Mouse (Mus musculus) heart, embryonic 14.5 days (tissue): ENCODE measurements at regions not wholly inside any gene's neighbourhood (a gene's known extent, or its start where the extent isn't known, plus 50 kb on each side); places are given as distances from the start of the nearest gene placed in this dataset.

ENCODE experiments used
- ATAC-seq: fragments of 200-750 bp; cut with Nextera tagmentation; 2 replicates; pipeline ENCODE4 v1.8.0; 2017; ENCODE audit warnings: low read depth, moderate TSS enrichment; ENCODE audit not compliant: insufficient number of reproducible peaks, insufficient read depth, low FRiP score
- H3K27ac ChIP-seq, 2 experiments: fragments of 200-500 bp in 1 of 2; fragments of 300-500 bp in 1 of 2; sonication (generic) in 1 of 2; replicated peaks in 1 of 2; 2 replicates each; pipeline ENCODE4 v1.5.1; 2012 to 2014; ENCODE audit warnings: low read depth in 2 of 2, low read length in 2 of 2, control low read depth in 1 of 2, mild to moderate bottlenecking in 1 of 2, mixed read lengths in 1 of 2; ENCODE audit not compliant: control insufficient read depth in 1 of 2, insufficient read depth in 1 of 2
- H3K27me3 ChIP-seq: fragments of 300-500 bp; sonication (generic); 2 replicates; pipeline ENCODE4 v1.6.1; 2014; ENCODE audit warnings: mild to moderate bottlenecking, low read length, control low read depth; ENCODE audit not compliant: control insufficient read depth, insufficient read depth
- H3K36me3 ChIP-seq: fragments of 300-500 bp; sonication (generic); 2 replicates; pipeline ENCODE4 v1.6.1; 2014; ENCODE audit warnings: mild to moderate bottlenecking, control low read depth, low read length, mixed read lengths; ENCODE audit not compliant: control insufficient read depth, insufficient read depth
- H3K4me1 ChIP-seq, 2 experiments: fragments of 200-500 bp in 1 of 2; fragments of 300-500 bp in 1 of 2; sonication (generic) in 1 of 2; 2 replicates each; pipeline ENCODE4 v1.6.1; 2012 to 2014; ENCODE audit warnings: low read length in 2 of 2, control low read depth in 1 of 2, mixed read lengths in 1 of 2; ENCODE audit not compliant: control insufficient read depth in 2 of 2, insufficient read depth in 2 of 2
- H3K4me2 ChIP-seq: fragments of 300-500 bp; sonication (generic); 2 replicates; pipeline ENCODE4 v1.6.1; 2014; ENCODE audit warnings: mild to moderate bottlenecking, low read length
- H3K4me3 ChIP-seq, 2 experiments: fragments of 200-500 bp in 1 of 2; fragments of 300-500 bp in 1 of 2; sonication (generic) in 1 of 2; 2 replicates each; pipeline ENCODE4 v1.5.1; 2012 to 2014; ENCODE audit warnings: low read length in 2 of 2, mild to moderate bottlenecking in 2 of 2, control low read depth in 1 of 2, low read depth in 1 of 2, moderate library complexity in 1 of 2; ENCODE audit not compliant: control insufficient read depth in 1 of 2, insufficient read depth in 1 of 2
- H3K9ac ChIP-seq: fragments of 300-500 bp; sonication (generic); 2 replicates; pipeline ENCODE4 v1.6.1; 2014; ENCODE audit warnings: mild to moderate bottlenecking, low read length
- H3K9me3 ChIP-seq: fragments of 300-500 bp; sonication (generic); 2 replicates; pipeline ENCODE4 v1.6.1; 2016; ENCODE audit warnings: low read length, control low read depth; ENCODE audit not compliant: control insufficient read depth
- WGBS: fragments of 180-500 bp; shearing (Covaris S2); extraction: QIAGEN DNeasy Blood & Tissue Kit; methylation state at CpG from one replicate; pipeline ENCODE4 v1.1.7; 2014; 5-methylcytosine and 5-hydroxymethylcytosine counted together

DNA sequence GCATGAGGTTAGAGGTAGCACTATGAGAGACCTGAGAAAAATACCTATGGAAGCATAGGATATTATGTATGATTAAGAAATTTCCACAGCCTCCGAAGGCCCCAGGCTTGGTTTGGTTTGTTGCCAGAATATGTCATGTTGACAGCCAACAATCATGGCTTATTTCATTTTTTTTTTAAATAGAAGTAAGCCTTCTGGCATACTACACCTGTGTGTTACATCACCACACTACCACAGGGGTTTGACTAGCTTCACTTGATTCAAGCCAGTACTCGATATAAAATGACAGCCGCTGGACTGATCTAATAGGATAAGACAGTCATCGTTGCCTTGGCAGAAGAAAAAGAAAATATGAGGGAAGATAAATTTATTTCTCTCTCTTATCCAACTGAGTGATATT lies 232.6 kb upstream of the Erbb4 start:
- Histone ChIP-seq H3K4me3 (no peak overlapping the region), H3K9ac (no peak overlapping the region), H3K36me3 (no peaks in the 10 kb centered on the region), H3K9me3 (no peaks in the 10 kb centered on the region), H3K4me1 (no peaks in the 10 kb centered on the region), H3K4me2 (no peak overlapping the region), H3K27ac (no peak overlapping the region), H3K27me3 (no peaks in the 10 kb centered on the region)
- ATAC-seq = no peak
- WGBS = 90% methylated on average over 4 of the region's 4 CpGs

DNA sequence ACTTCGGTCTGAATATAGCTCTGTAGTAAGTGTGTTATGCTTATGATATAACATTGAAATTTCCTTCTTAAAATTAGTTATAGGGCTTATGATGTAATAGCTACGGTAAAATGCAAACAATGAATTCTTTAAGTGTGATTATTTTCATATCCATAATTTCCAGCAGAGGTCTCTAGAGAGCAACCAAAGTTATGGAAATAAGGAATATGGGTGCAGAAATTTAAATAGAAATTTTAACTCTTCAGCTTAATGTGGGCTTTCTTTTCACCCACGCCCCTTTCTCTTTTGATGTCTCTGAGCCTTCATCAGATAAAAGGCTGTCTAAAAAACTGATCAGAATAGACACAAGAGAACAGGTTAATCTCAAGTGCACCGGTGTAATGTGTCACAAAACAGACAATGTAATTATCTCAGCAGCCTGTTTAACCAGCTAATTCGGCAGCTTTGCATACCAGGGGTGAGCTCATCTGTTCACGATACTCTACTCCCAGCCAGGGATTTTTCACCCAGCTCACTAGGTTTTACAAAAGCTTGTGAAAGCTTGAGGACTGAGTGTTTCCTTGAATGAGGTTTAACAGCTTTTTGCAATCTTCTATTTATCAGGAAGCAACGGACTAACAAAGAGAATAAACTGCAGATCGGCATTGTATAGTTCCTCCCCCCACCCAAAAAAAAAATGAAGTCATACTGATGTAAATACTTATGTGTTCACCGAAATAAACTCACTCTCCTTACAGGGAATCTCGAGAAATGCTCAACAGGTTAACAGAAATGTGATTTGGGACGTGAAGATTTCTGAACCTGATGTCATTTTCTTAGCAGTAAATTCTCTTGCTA lies 223.8 kb upstream of the Erbb4 start:
- Histone ChIP-seq H3K9me3 (no peaks in the 10 kb centered on the region), H3K9ac (no peak overlapping the region), H3K27ac (no peak overlapping the region), H3K27me3 (no peaks in the 10 kb centered on the region), H3K36me3 (no peaks in the 10 kb centered on the region), H3K4me1 (no peaks in the 10 kb centered on the region), H3K4me3 (peak overlapping the region in 1 of 2 experiments; percentile 23; a peak in 1 of 4 replicates), H3K4me2 (peak overlapping the region; percentile 54)
- 41% methylated on average over 11 of the region's 11 CpGs for WGBS
- no peak for ATAC-seq

DNA sequence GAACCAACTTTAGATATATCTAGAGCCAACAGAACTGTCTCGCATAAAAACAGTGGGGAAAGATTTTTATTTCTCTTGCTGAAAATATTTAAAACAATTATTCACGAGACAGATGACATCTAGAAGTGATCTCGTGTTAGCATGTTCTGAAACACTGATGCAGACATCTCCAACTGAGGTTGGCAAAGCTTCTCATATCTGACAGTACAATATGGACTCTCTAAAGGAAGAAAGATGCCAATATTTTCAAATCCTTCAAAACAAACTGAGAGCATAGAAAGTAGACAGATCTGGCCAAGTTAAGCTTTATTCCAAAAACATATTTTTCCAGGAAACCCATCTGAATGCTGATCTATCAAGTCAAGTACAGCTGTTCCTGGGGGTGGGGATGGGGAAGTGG lies 221.5 kb upstream of the Erbb4 start:
- no peaks in the 10 kb centered on the region for H3K27me3 ChIP-seq
- no peak overlapping the region for H3K27ac ChIP-seq
- no peak for ATAC-seq
- no peaks in the 10 kb centered on the region for H3K36me3 ChIP-seq
- no peak overlapping the region for H3K4me2 ChIP-seq
- WGBS = 63% methylated on average over 3 of the region's 3 CpGs
- H3K4me3 ChIP-seq = no peak overlapping the region
- no peak overlapping the region for H3K9ac ChIP-seq
- no peaks in the 10 kb centered on the region for H3K4me1 ChIP-seq
- H3K9me3 ChIP-seq = no peaks in the 10 kb centered on the region

DNA sequence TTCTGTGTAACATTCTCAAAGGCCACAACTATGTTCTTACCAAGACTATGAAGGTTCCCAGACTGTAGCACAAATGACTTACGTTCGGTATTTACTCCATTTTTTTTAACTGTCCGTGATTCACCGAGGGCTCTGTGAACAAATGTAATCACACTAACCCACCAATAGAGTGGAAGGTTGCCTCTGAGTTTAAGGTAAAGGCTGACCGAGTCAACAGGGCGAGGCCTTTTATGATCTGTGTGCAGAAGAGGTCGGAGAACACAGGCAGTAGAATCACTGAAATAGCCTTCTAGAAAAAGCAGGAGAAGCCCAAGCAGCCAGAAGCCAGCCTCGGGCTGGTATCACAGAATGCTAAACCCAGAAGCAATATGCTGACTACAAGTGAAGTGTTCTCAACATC lies 218.9 kb upstream of the Erbb4 start:
- Histone ChIP-seq H3K9me3 (no peaks in the 10 kb centered on the region), H3K27me3 (no peaks in the 10 kb centered on the region), H3K4me2 (no peak overlapping the region), H3K4me1 (no peaks in the 10 kb centered on the region), H3K4me3 (no peak overlapping the region), H3K27ac (no peak overlapping the region), H3K36me3 (no peaks in the 10 kb centered on the region), H3K9ac (no peak overlapping the region)
- WGBS = 79% methylated on average over 8 of the region's 8 CpGs
- no peak for ATAC-seq

GRCm38 (mm10) chr1:69319526-69319925 lies 211.7 kb upstream of the Erbb4 start:
- Histone ChIP-seq H3K27ac (no peak overlapping the region), H3K27me3 (no peaks in the 10 kb centered on the region), H3K9me3 (no peaks in the 10 kb centered on the region), H3K4me1 (no peaks in the 10 kb centered on the region), H3K4me3 (no peak overlapping the region), H3K9ac (no peak overlapping the region), H3K36me3 (no peaks in the 10 kb centered on the region), H3K4me2 (no peak overlapping the region)
- no peak for ATAC-seq
- 35% methylated on average over 3 of the region's 3 CpGs for WGBS

DNA sequence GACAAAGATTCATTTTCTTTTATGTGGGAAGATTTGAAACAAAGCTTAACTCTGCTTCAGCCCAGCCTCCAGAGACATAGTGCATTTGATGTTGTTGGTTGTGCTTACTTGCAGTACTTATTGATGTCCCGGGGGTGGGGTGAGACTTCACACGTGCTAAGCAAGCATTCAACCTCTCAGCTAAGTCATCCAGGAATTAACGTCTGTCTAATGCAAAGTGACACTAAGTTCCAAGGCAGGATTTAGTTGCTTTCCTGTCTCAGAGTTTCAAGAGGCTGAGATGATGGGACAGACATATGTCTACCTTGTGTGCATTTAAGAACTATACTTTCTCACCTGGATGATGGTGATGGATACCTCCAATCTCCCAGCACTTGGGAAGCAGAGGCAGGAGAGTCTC lies 189.0 kb upstream of the Erbb4 start:
- Histone ChIP-seq H3K4me2 (no peak overlapping the region), H3K9me3 (no peaks in the 10 kb centered on the region), H3K9ac (no peak overlapping the region), H3K27ac (no peak overlapping the region), H3K36me3 (no peaks in the 10 kb centered on the region), H3K4me1 (no peaks in the 10 kb centered on the region), H3K27me3 (no peaks in the 10 kb centered on the region), H3K4me3 (no peak overlapping the region)
- ATAC-seq = no peak
- 66% methylated on average over 3 of the region's 3 CpGs for WGBS

- H3K4me2 ChIP-seq = no peak overlapping the region
- H3K36me3 ChIP-seq = no peaks in the 10 kb centered on the region
- H3K9ac ChIP-seq = no peak overlapping the region
- no peak overlapping the region for H3K27ac ChIP-seq
- no peak overlapping the region for H3K4me3 ChIP-seq
- no peak for ATAC-seq
- no peaks in the 10 kb centered on the region for H3K27me3 ChIP-seq
- no peaks in the 10 kb centered on the region for H3K9me3 ChIP-seq
- WGBS = 80% methylated on average over 7 of the region's 7 CpGs
- H3K4me1 ChIP-seq = no peaks in the 10 kb centered on the region
Observed at GRCm38 (mm10) chr1:69291329-69291728, 183.5 kb upstream of the Erbb4 start.

DNA sequence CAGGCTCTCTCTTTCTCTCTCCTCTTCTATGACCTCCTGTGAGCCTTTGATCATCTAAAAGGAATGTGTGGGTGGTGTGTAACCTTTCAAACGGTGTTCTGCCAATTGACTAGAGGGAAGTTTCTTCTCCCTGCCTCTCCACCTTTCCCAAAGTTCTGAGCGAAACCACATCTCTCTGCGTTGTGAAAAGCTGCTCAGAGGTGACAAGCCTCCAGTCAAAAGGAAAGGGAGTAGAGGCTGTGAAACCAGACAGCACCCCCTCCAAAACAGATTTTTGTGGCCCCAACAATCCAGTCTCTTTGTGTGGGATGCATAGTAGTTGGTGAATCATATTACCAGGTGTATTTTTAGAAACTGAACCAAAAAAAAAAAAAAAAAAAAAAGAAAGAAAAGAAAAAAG lies 178.5 kb upstream of the Erbb4 start:
- H3K4me3 ChIP-seq = no peak overlapping the region
- 28% methylated on average over 3 of the region's 3 CpGs for WGBS

More for the DNA sequence above, 178.5 kb upstream of the Erbb4 start:
- Histone ChIP-seq H3K4me1 (no peaks in the 10 kb centered on the region), H3K27me3 (no peaks in the 10 kb centered on the region), H3K27ac (no peak overlapping the region), H3K9ac (no peak overlapping the region), H3K9me3 (no peaks in the 10 kb centered on the region), H3K4me2 (no peak overlapping the region), H3K36me3 (no peaks in the 10 kb centered on the region)
- ATAC-seq = no peak
